Mouse (Mus musculus) urinary bladder, postnatal 25 days (tissue): ENCODE results near the gene Stxbp4.

Experiments
- DNase-seq: peaks from one replicate; pipeline ENCODE4 v3.0.0; 2022; ENCODE audit warnings: low spot score

The Stxbp4 gene

GRCm38 (mm10) chr11:90649777-90650176, 11.9 kb upstream of the Stxbp4 start:
- no peak for DNase-seq

- DNase-seq, result no peak
Observed at GRCm38 (mm10) chr11:90638312-90638830, 487 bp upstream of the Stxbp4 start.

- no peak for DNase-seq
Observed at GRCm38 (mm10) chr11:90634661-90635060, 3.2 kb downstream of the Stxbp4 start.

GRCm38 (mm10) chr11:90632480-90632879, 5.4 kb downstream of the Stxbp4 start:
- no peak for DNase-seq

- no peak for DNase-seq
Observed at GRCm38 (mm10) chr11:90627751-90628150, 10.1 kb downstream of the Stxbp4 start.

GRCm38 (mm10) chr11:90625174-90625573, 12.7 kb downstream of the Stxbp4 start:
- DNase-seq, result no peak

GRCm38 (mm10) chr11:90623477-90623876, 14.4 kb downstream of the Stxbp4 start:
- DNase-seq, result peak; percentile 30

GRCm38 (mm10) chr11:90622500-90622899, 15.4 kb downstream of the Stxbp4 start:
- no peak for DNase-seq

- no peak for DNase-seq
Observed at GRCm38 (mm10) chr11:90622044-90622443, 15.8 kb downstream of the Stxbp4 start.

- DNase-seq, result no peak
Observed at GRCm38 (mm10) chr11:90616431-90616830, 21.5 kb downstream of the Stxbp4 start.

- DNase-seq, result no peak
Observed at GRCm38 (mm10) chr11:90614743-90615142, 23.1 kb downstream of the Stxbp4 start.

GRCm38 (mm10) chr11:90612118-90612517, 25.8 kb downstream of the Stxbp4 start:
- DNase-seq, result no peak

GRCm38 (mm10) chr11:90603066-90603465, 34.8 kb downstream of the Stxbp4 start:
- no peak for DNase-seq

GRCm38 (mm10) chr11:90595826-90596225, 42.1 kb downstream of the Stxbp4 start:
- DNase-seq, result no peak

GRCm38 (mm10) chr11:90590996-90591395, 46.9 kb downstream of the Stxbp4 start:
- no peak for DNase-seq

GRCm38 (mm10) chr11:90586203-90586602, 51.7 kb downstream of the Stxbp4 start:
- no peak for DNase-seq

GRCm38 (mm10) chr11:90585754-90586153, 52.1 kb downstream of the Stxbp4 start:
- no peak for DNase-seq

GRCm38 (mm10) chr11:90577057-90577780, 60.7 kb downstream of the Stxbp4 start:
- DNase-seq, result no peak

GRCm38 (mm10) chr11:90576282-90576972, 61.5 kb downstream of the Stxbp4 start:
- no peak for DNase-seq

GRCm38 (mm10) chr11:90575491-90576048, 62.3 kb downstream of the Stxbp4 start:
- no peak for DNase-seq

- no peak for DNase-seq
Observed at GRCm38 (mm10) chr11:90570646-90571259, 67.1 kb downstream of the Stxbp4 start.

GRCm38 (mm10) chr11:90558359-90559047, 79.4 kb downstream of the Stxbp4 start:
- no peak for DNase-seq
